Mouse (Mus musculus): ENCODE results near the gene Dhrs1.

Dhrs1 gene

GRCm38 (mm10) chr14:55745180-55745860, at the start of gene Dhrs1, which contains the start of gene Nop9:
Gene Dhrs1 (minus strand): TSS chr14:55745690.
Gene Nop9 (plus strand): TSS chr14:55745693.
- DNase-seq, result peak; percentile 85 to 88

GRCm38 (mm10) chr14:55793946-55794345, 48.5 kb upstream of the Dhrs1 start:
- no peak for DNase-seq

- DNase-seq, result no peak
These were observed 48.0 kb upstream of the Dhrs1 start for GRCm38 (mm10) chr14:55793461-55793860.

- peak; percentile 72 to 75 for DNase-seq
These were observed 43.0 kb upstream of the Dhrs1 start, which contains the start of gene Ripk3 for GRCm38 (mm10) chr14:55788256-55789050. Gene Ripk3 (minus strand): TSS chr14:55788865.

GRCm38 (mm10) chr14:55787731-55788130, 42.2 kb upstream of the Dhrs1 start:
- peak in 1 of 2 experiments; percentile 3 for DNase-seq

GRCm38 (mm10) chr14:55785195-55785594, 39.7 kb upstream of the Dhrs1 start:
- peak in 1 of 2 experiments; percentile 23 for DNase-seq

GRCm38 (mm10) chr14:55783958-55784235, 38.4 kb upstream of the Dhrs1 start, which contains the start of gene Adcy4:
Gene Adcy4 (minus strand): TSS chr14:55784095.
- peak in 1 of 2 experiments; percentile 62 for DNase-seq

GRCm38 (mm10) chr14:55783171-55783957, 37.9 kb upstream of the Dhrs1 start:
- DNase-seq, result peak in 1 of 2 experiments; percentile 22

- peak in 1 of 2 experiments; percentile 3 for DNase-seq
These were observed 37.0 kb upstream of the Dhrs1 start for GRCm38 (mm10) chr14:55782361-55782960.

- peak; percentile 68 to 80 for DNase-seq
These were observed 35.8 kb upstream of the Dhrs1 start for GRCm38 (mm10) chr14:55781310-55781709.

- DNase-seq, result peak in 1 of 2 experiments; percentile 3
These were observed 35.2 kb upstream of the Dhrs1 start for GRCm38 (mm10) chr14:55780736-55781135.

- peak in 1 of 2 experiments; percentile 3 for DNase-seq
These were observed 34.2 kb upstream of the Dhrs1 start for GRCm38 (mm10) chr14:55779656-55780055.

GRCm38 (mm10) chr14:55778686-55779085, 33.2 kb upstream of the Dhrs1 start:
- DNase-seq, result no peak

- DNase-seq, result no peak
These were observed 32.3 kb upstream of the Dhrs1 start for GRCm38 (mm10) chr14:55777806-55778205.

GRCm38 (mm10) chr14:55777176-55777575, 31.7 kb upstream of the Dhrs1 start:
- no peak for DNase-seq

GRCm38 (mm10) chr14:55776711-55777110, 31.2 kb upstream of the Dhrs1 start:
- no peak for DNase-seq

- no peak for DNase-seq
These were observed 23.7 kb upstream of the Dhrs1 start for GRCm38 (mm10) chr14:55769087-55769703.

GRCm38 (mm10) chr14:55768555-55768954, 23.1 kb upstream of the Dhrs1 start:
- DNase-seq, result peak in 1 of 2 experiments; percentile 45

GRCm38 (mm10) chr14:55767519-55768414, 22.3 kb upstream of the Dhrs1 start:
- DNase-seq, result peak; percentile 63 to 70

GRCm38 (mm10) chr14:55765696-55766095, 20.2 kb upstream of the Dhrs1 start, which contains the start of gene Ltb4r1:
Gene Ltb4r1 (plus strand): TSS chr14:55765962.
- DNase-seq, result no peak

- peak; percentile 60 to 76 for DNase-seq
These were observed 17.7 kb upstream of the Dhrs1 start for GRCm38 (mm10) chr14:55763166-55763565.
